Mouse (Mus musculus) C2C12 (cell line): ENCODE results near the gene Foxp1. TPM values are rescaled to one million over a fixed set of nuclear protein-coding genes. Genes with fewer than 3 reads are reported as not detected.

ENCODE experiments used
- H3K27me3 ChIP-seq: one replicate; pipeline ENCODE4 v1.6.1; 2011; ENCODE audit not compliant: control insufficient read depth, insufficient read depth, insufficient read length
- H3K36me3 ChIP-seq: one replicate; pipeline ENCODE4 v1.6.1; 2011; ENCODE audit not compliant: control insufficient read depth, insufficient read depth
- H3K4me3 ChIP-seq: one replicate; pipeline ENCODE4 v1.5.1; 2011; ENCODE audit warnings: mild to moderate bottlenecking, control low read depth; ENCODE audit not compliant: poor library complexity, insufficient read depth, severe bottlenecking
- H3K79me2 ChIP-seq: one replicate; pipeline ENCODE4 v1.6.1; 2011; ENCODE audit not compliant: control insufficient read depth, insufficient read depth
- H3K79me3 ChIP-seq: one replicate; pipeline ENCODE4 v1.6.1; 2011; ENCODE audit warnings: low read depth, control low read depth
- H3ac ChIP-seq: one replicate; pipeline ENCODE3; 2011; ENCODE audit warnings: low read depth; ENCODE audit not compliant: control insufficient read depth, insufficient read length
- CEBPB ChIP-seq: IDR thresholded peaks from one replicate; pipeline ENCODE4 v1.6.1; 2011; ENCODE audit warnings: low read depth, mild to moderate bottlenecking, control low read depth, moderate library complexity
- CTCF ChIP-seq: IDR thresholded peaks from one replicate; pipeline ENCODE4 v1.5.1; 2011; ENCODE audit not compliant: control insufficient read depth, insufficient read depth, insufficient read length
- FOSL1 ChIP-seq: IDR thresholded peaks from one replicate; pipeline ENCODE4 v1.8.0; 2011; ENCODE audit warnings: mild to moderate bottlenecking, low read length; ENCODE audit not compliant: poor library complexity, insufficient read depth, severe bottlenecking
- MAX ChIP-seq: IDR thresholded peaks from one replicate; pipeline ENCODE4 v1.6.1; 2011; ENCODE audit warnings: mild to moderate bottlenecking, control low read depth
- MYOD1 ChIP-seq: IDR thresholded peaks from one replicate; pipeline ENCODE4 v1.6.1; 2011; ENCODE audit warnings: low read depth; ENCODE audit not compliant: control insufficient read depth, insufficient read length
- MYOG ChIP-seq: IDR thresholded peaks from one replicate; pipeline ENCODE4 v1.6.1; 2011; ENCODE audit not compliant: control insufficient read depth, insufficient read length; ENCODE audit errors: extremely low read depth
- USF1 ChIP-seq: IDR thresholded peaks from one replicate; pipeline ENCODE4 v1.6.1; 2011; ENCODE audit warnings: low read depth, mild to moderate bottlenecking, control low read depth, moderate library complexity
- polyA plus RNA-seq: library from polyadenylated mRNA; unstranded; fragments of >200 nt; fragmentation: generic; extraction: Trizol; gene quantifications from one replicate; pipeline ENCODE4 v1.2.1, GENCODE M21; 2012; ENCODE audit warnings: missing spikeins

Foxp1 gene
- polyA plus RNA-seq, 1 experiment: 25.9 TPM

DNA sequence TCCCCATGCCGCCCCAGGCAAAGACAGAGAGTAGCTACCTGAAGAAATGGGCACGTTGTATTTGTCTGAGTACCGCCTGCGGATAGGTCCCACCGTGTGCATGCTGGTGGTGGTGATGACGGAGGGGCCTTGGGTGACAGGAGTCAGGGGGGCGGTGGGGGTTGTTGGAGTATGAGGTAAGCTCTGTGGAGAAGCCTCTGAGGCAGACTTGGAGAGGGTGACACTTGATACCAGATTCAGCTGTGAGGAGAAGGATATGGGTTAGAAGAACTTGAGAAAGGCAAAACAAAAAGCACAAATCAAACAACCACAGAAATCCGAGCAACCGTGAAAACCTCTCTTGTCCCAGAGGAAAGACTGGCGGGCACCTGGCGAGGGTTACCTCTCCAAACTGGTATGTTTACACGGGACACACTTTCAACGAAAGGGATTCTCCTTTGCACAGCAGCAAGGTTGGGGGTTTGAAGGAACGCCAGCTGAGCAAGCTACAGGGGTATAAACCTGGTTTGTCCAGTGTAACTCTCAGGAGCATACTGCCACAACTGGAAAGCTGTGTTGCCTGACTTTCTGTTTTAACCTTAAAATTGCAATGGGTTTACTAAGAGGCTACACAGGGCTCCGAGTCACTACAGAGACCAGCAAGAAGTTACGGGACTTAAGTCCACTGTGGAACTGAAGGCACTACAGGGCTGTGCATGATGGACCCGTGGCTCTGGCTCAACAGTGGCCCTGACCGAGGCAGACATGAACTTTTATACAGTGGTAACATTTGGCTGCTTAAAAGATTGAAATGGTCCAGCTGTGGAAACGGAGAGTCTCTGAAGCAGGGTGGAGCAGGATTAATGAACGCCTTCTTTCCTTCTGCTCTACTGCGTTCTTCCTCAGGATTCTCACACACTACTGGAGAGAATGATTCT, 576.8 kb downstream of the Foxp1 start:
- Histone ChIP-seq H3K79me3 (peaks cover 3% of the 10 kb centered on the region), H3K27me3 (no peaks in the 10 kb centered on the region), H3K4me3 (no peak overlapping the region)

GRCm38 (mm10) chr6:98938348-98938747, 584.2 kb downstream of the Foxp1 start:
- H3K79me3 ChIP-seq: no peaks in the 10 kb centered on the region
- no peaks in the 10 kb centered on the region for H3K27me3 ChIP-seq
- TF ChIP-seq USF1 (no peak), FOSL1 (no peak)
- no peak overlapping the region for H3ac ChIP-seq
- H3K79me2 ChIP-seq: no peaks in the 10 kb centered on the region
- H3K4me3 ChIP-seq: no peak overlapping the region
- H3K36me3 ChIP-seq: peaks cover 91% of the 10 kb centered on the region

More for the DNA sequence above, 576.8 kb downstream of the Foxp1 start:
- H3ac ChIP-seq: no peak overlapping the region
- peaks cover 67% of the 10 kb centered on the region for H3K36me3 ChIP-seq
- TF ChIP-seq CEBPB (no peak), MYOG (no peak), CTCF (no peak), FOSL1 (no peak), MAX (no peak), USF1 (no peak), MYOD1 (no peak)
- H3K79me2 ChIP-seq: no peaks in the 10 kb centered on the region

DNA sequence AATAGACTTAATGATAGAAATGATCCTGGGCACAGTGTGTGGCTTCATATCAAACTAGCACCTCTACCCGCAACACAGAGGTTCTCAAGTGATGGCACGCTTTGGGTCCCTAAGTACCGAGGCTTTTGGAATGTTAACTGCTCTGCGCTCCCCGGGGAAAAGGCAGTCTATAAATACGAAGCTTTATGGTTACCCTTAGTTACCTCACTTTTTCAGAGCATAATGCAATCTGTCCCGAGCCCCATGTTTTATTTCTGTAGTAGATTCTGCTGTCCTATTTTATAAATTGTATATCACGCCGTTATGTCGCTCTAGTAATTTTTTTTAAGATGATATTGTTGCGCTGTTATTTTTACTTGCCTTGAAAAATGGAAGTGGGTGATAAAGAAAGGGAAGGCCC, 585.0 kb downstream of the Foxp1 start:
- no peaks in the 10 kb centered on the region for H3K27me3 ChIP-seq
- no peak overlapping the region for H3K4me3 ChIP-seq
- H3K79me3 ChIP-seq: no peaks in the 10 kb centered on the region
- peaks cover 90% of the 10 kb centered on the region for H3K36me3 ChIP-seq
- no peak for TF ChIP-seq FOSL1
- no peak for TF ChIP-seq USF1
- TF ChIP-seq MYOG: no peak
- no peak for TF ChIP-seq MAX
- no peak for TF ChIP-seq CTCF
- no peak for TF ChIP-seq MYOD1
- no peak for TF ChIP-seq CEBPB
- H3ac ChIP-seq: no peak overlapping the region
- no peaks in the 10 kb centered on the region for H3K79me2 ChIP-seq

- no peak overlapping the region for H3K4me3 ChIP-seq
- TF ChIP-seq MYOG: no peak
- TF ChIP-seq CTCF: no peak
- no peak for TF ChIP-seq MYOD1
- TF ChIP-seq FOSL1: no peak
- TF ChIP-seq MAX: no peak
- TF ChIP-seq USF1: no peak
- no peak for TF ChIP-seq CEBPB
- no peak overlapping the region for H3ac ChIP-seq
- no peaks in the 10 kb centered on the region for H3K27me3 ChIP-seq
- no peaks in the 10 kb centered on the region for H3K79me3 ChIP-seq
- peaks cover 90% of the 10 kb centered on the region for H3K36me3 ChIP-seq
- H3K79me2 ChIP-seq: no peaks in the 10 kb centered on the region
Measured at GRCm38 (mm10) chr6:98936377-98936776, 586.1 kb downstream of the Foxp1 start.

GRCm38 (mm10) chr6:98935169-98935568, 587.4 kb downstream of the Foxp1 start:
- Histone ChIP-seq H3K79me3 (no peaks in the 10 kb centered on the region), H3K4me3 (no peak overlapping the region), H3ac (no peak overlapping the region), H3K27me3 (no peaks in the 10 kb centered on the region), H3K36me3 (peaks cover 89% of the 10 kb centered on the region), H3K79me2 (no peaks in the 10 kb centered on the region)
- no peak for TF ChIP-seq CTCF
- TF ChIP-seq USF1: no peak
- TF ChIP-seq FOSL1: no peak

DNA sequence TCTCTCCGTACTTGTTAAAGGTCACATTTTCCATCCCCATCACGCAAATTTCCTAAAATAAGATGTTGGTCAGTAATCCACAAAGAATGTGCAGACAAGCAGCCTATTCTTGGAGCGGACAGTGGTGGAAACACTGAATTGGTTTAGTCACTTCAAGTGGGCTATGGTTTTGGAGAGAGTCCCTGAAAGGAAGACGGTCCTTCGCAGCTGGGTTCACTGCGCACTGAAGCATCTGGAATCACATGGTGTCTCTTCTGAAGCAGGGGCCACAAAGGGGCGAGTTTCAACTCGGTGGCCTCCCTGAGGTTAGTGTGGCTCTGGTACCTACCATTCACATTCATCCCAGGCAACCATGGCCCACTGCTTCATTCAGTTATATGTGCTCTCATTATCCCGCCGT, 588.1 kb downstream of the Foxp1 start:
- TF ChIP-seq CEBPB (no peak), CTCF (no peak), MYOG (no peak), USF1 (no peak), FOSL1 (no peak), MAX (no peak), MYOD1 (no peak)
- H3K36me3 ChIP-seq: peaks cover 91% of the 10 kb centered on the region
- no peak overlapping the region for H3K4me3 ChIP-seq
- H3K79me2 ChIP-seq: no peaks in the 10 kb centered on the region
- H3K27me3 ChIP-seq: no peaks in the 10 kb centered on the region
- H3ac ChIP-seq: no peak overlapping the region
- H3K79me3 ChIP-seq: no peaks in the 10 kb centered on the region
